Mouse (Mus musculus) kidney, postnatal 0 days (tissue): ENCODE measurements around the gene Gm11492. TPM values are rescaled to one million over a fixed set of nuclear protein-coding genes. Genes with fewer than 3 reads are reported as not detected.

Experiments used
- ATAC-seq: fragments of 200-750 bp; cut with Nextera tagmentation; replicated peaks from 2 replicates; pipeline ENCODE4 v1.8.0; 2017; ENCODE audit warnings: low read depth, moderate number of reproducible peaks, moderate TSS enrichment, moderate library complexity; ENCODE audit not compliant: low FRiP score
- DNase-seq: peaks from one replicate; pipeline ENCODE4 v3.0.0-alpha.2; 2016; ENCODE audit warnings: low spot score
- H3K27ac ChIP-seq: fragments of 300-500 bp; sonication (generic); 2 replicates; pipeline ENCODE4 v1.5.1; 2014; ENCODE audit warnings: mild to moderate bottlenecking
- H3K27me3 ChIP-seq: fragments of 300-500 bp; sonication (generic); 2 replicates; pipeline ENCODE4 v1.6.1; 2014; ENCODE audit warnings: low read length, mixed read lengths; ENCODE audit not compliant: insufficient read depth
- H3K36me3 ChIP-seq: fragments of 300-500 bp; sonication (generic); 2 replicates; pipeline ENCODE4 v1.6.1; 2014; ENCODE audit warnings: low read length, mixed read lengths; ENCODE audit not compliant: insufficient read depth
- H3K4me1 ChIP-seq: fragments of 300-500 bp; sonication (generic); replicated peaks from 2 replicates; pipeline ENCODE4 v1.6.1; 2014; ENCODE audit warnings: antibody characterized with exemption, low read length, mixed read lengths; ENCODE audit not compliant: insufficient read depth
- H3K4me2 ChIP-seq: fragments of 300-500 bp; sonication (generic); 2 replicates; pipeline ENCODE4 v1.6.1; 2014; ENCODE audit warnings: mild to moderate bottlenecking, low read length, moderate library complexity, mixed read lengths
- H3K4me3 ChIP-seq: fragments of 300-500 bp; sonication (generic); replicated peaks from 2 replicates; pipeline ENCODE4 v1.5.1; 2014; ENCODE audit warnings: low read depth, low read length
- H3K9ac ChIP-seq: fragments of 300-500 bp; sonication (generic); 2 replicates; pipeline ENCODE4 v1.6.1; 2014; ENCODE audit warnings: low read depth, low read length
- H3K9me3 ChIP-seq: fragments of 300-500 bp; sonication (generic); replicated peaks from 2 replicates; pipeline ENCODE4 v1.6.1; 2016; ENCODE audit warnings: low read length, inconsistent platforms, mixed read lengths
- CTCF ChIP-seq: IDR thresholded peaks from 2 replicates; pipeline ENCODE4 v1.5.1; 2016; ENCODE audit warnings: antibody characterized with exemption, low read depth, mild to moderate bottlenecking, moderate library complexity
- WGBS: fragments of 180-500 bp; shearing (Covaris S2); extraction: QIAGEN DNeasy Blood & Tissue Kit; methylation state at CpG from one replicate; pipeline ENCODE4 v1.1.7; 2014; 5-methylcytosine and 5-hydroxymethylcytosine counted together
- polyA plus RNA-seq: library from polyadenylated mRNA; unstranded; fragments of >200 nt; fragmentation: Nextera tagmentation; extraction: Ambion mirVana; gene quantifications from 2 replicates; pipeline ENCODE4 v1.2.1, GENCODE M21; 2015

Gm11492 gene
- polyA plus RNA-seq, 1 experiment from 2014 or later = not detected

GRCm38 (mm10) chr11:87603571-87603970 is 37.1 kb downstream of the Gm11492 start:
- DNase-seq = no peak
- 95% methylated on average over 2 of the region's 2 CpGs for WGBS
- Histone ChIP-seq H3K9ac (no peak overlapping the region), H3K9me3 (no peaks in the 10 kb centered on the region), H3K4me3 (no peak overlapping the region), H3K36me3 (peaks cover 77% of the 10 kb centered on the region), H3K4me2 (no peak overlapping the region), H3K27ac (no peak overlapping the region), H3K27me3 (no peaks in the 10 kb centered on the region), H3K4me1 (no peaks in the 10 kb centered on the region)
- no peak for TF ChIP-seq CTCF
- no peak for ATAC-seq

- ATAC-seq (no peak), DNase-seq (no peak)
- WGBS = 87% methylated on average over 7 of the region's 7 CpGs
- Histone ChIP-seq H3K4me2 (no peak overlapping the region), H3K27me3 (no peaks in the 10 kb centered on the region), H3K27ac (no peak overlapping the region), H3K9me3 (no peaks in the 10 kb centered on the region), H3K9ac (no peak overlapping the region), H3K4me1 (no peaks in the 10 kb centered on the region), H3K36me3 (peaks cover 69% of the 10 kb centered on the region), H3K4me3 (no peak overlapping the region)
- no peak for TF ChIP-seq CTCF
These were observed 42.8 kb downstream of the Gm11492 start for GRCm38 (mm10) chr11:87609264-87609663.

- TF ChIP-seq CTCF = no peak
- H3K4me3 ChIP-seq = no peak overlapping the region
- no peak for ATAC-seq
- H3K27me3 ChIP-seq = no peaks in the 10 kb centered on the region
- H3K9me3 ChIP-seq = no peaks in the 10 kb centered on the region
- H3K27ac ChIP-seq = no peak overlapping the region
- peaks cover 72% of the 10 kb centered on the region for H3K36me3 ChIP-seq
- DNase-seq = no peak
- 88% methylated on average over 9 of the region's 9 CpGs for WGBS
- no peaks in the 10 kb centered on the region for H3K4me1 ChIP-seq
- H3K9ac ChIP-seq = no peak overlapping the region
- H3K4me2 ChIP-seq = no peak overlapping the region
These were observed 45.1 kb downstream of the Gm11492 start for GRCm38 (mm10) chr11:87611547-87611946.

- Histone ChIP-seq H3K36me3 (peaks cover 84% of the 10 kb centered on the region), H3K27me3 (no peaks in the 10 kb centered on the region), H3K4me1 (no peaks in the 10 kb centered on the region), H3K9me3 (no peaks in the 10 kb centered on the region), H3K27ac (no peak overlapping the region), H3K4me2 (no peak overlapping the region), H3K4me3 (no peak overlapping the region), H3K9ac (no peak overlapping the region)
- DNase-seq (no peak), ATAC-seq (no peak)
- WGBS = 89% methylated on average over 7 of the region's 7 CpGs
- TF ChIP-seq CTCF = no peak
These were observed 47.5 kb downstream of the Gm11492 start for GRCm38 (mm10) chr11:87613972-87614371.

GRCm38 (mm10) chr11:87615551-87615950 is 49.1 kb downstream of the Gm11492 start:
- no peak overlapping the region for H3K4me2 ChIP-seq
- H3K9ac ChIP-seq = no peak overlapping the region
- whole genome bisulfite sequencing = 92% methylated on average over 5 of the region's 5 CpGs
- ATAC-seq (no peak), DNase-seq (no peak)
- no peaks in the 10 kb centered on the region for H3K9me3 ChIP-seq
- no peaks in the 10 kb centered on the region for H3K4me1 ChIP-seq
- no peak overlapping the region for H3K4me3 ChIP-seq
- H3K36me3 ChIP-seq = peaks cover 77% of the 10 kb centered on the region
- no peak for TF ChIP-seq CTCF
- no peak overlapping the region for H3K27ac ChIP-seq
- no peaks in the 10 kb centered on the region for H3K27me3 ChIP-seq

GRCm38 (mm10) chr11:87615952-87616351 is 49.5 kb downstream of the Gm11492 start:
- H3K36me3 ChIP-seq = peaks cover 73% of the 10 kb centered on the region
- H3K9me3 ChIP-seq = no peaks in the 10 kb centered on the region
- H3K4me1 ChIP-seq = no peaks in the 10 kb centered on the region
- no peak overlapping the region for H3K4me2 ChIP-seq
- DNase-seq (no peak), ATAC-seq (no peak)
- WGBS = 95% methylated on average over 2 of the region's 2 CpGs
- H3K9ac ChIP-seq = no peak overlapping the region
- H3K4me3 ChIP-seq = no peak overlapping the region
- H3K27me3 ChIP-seq = no peaks in the 10 kb centered on the region
- no peak overlapping the region for H3K27ac ChIP-seq
- no peak for TF ChIP-seq CTCF

GRCm38 (mm10) chr11:87616790-87617474 is 50.5 kb downstream of the Gm11492 start, which contains the start of gene Hsf5:
Gene Hsf5 (plus strand): TSS chr11:87617164.
- no peak within 1 kb of the TSS for H3K27ac ChIP-seq
- TF ChIP-seq CTCF = no peak
- no peak within 1 kb of the TSS for H3K4me2 ChIP-seq
- no peaks in the 10 kb centered on the region for H3K27me3 ChIP-seq
- DNase-seq (no peak), ATAC-seq (no peak)
- WGBS = 91% methylated on average over 64 of the region's 69 CpGs
- H3K9me3 ChIP-seq = no peaks in the 10 kb centered on the region
- H3K9ac ChIP-seq = no peak within 1 kb of the TSS
- H3K4me1 ChIP-seq = no peaks in the 10 kb centered on the region
- H3K4me3 ChIP-seq = no peak within 1 kb of the TSS
- H3K36me3 ChIP-seq = peaks cover 63% of the 10 kb centered on the region
